Mouse (Mus musculus) erythroid progenitor cell, adult 5-6 weeks (primary cell): ENCODE measurements at regions not wholly inside any gene's neighbourhood (a gene's known extent, or its start where the extent isn't known, plus 50 kb on each side); places are given as distances from the start of the nearest gene placed in this dataset.

Source experiments
- ATAC-seq: replicated peaks from 2 replicates; pipeline ENCODE4 v1.8.0; 2016; ENCODE audit warnings: moderate number of reproducible peaks, mild to moderate bottlenecking, moderate TSS enrichment, inconsistent platforms; ENCODE audit not compliant: poor library complexity, low FRiP score, severe bottlenecking

GRCm38 (mm10) chr2:46366135-46366485, 1248.9 kb upstream of the Zeb2 start:
- no peak for ATAC-seq

GRCm38 (mm10) chr2:46365428-46366134, 1248.4 kb upstream of the Zeb2 start:
- no peak for ATAC-seq

- ATAC-seq: no peak
Observed at GRCm38 (mm10) chr2:46360049-46360712, 1243.0 kb upstream of the Zeb2 start.

- no peak for ATAC-seq
Observed at GRCm38 (mm10) chr2:46358225-46358624, 1241.0 kb upstream of the Zeb2 start.

GRCm38 (mm10) chr2:46356651-46357050, 1239.5 kb upstream of the Zeb2 start:
- no peak for ATAC-seq

GRCm38 (mm10) chr2:46340694-46341093, 1223.5 kb upstream of the Zeb2 start:
- no peak for ATAC-seq

DNA sequence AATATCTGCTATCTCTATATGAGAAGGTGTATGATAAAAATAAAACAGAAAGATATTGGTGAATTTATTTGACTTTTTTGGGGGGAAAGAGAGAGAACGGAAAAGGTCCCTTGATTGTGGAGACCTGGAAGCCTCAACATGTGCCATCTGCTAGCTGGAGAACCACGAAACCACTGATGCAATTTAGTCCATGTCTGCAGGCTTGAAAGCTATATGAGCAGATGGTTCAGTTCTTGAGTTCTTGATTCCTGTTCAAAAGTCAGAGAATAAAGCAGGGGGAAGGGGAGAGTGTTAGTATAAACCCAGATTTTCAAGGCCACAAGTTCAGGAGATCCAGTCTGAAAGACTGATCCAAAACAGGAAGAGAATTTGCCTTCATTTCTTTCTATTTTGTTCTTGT, 1199.5 kb upstream of the Zeb2 start:
- ATAC-seq: no peak

DNA sequence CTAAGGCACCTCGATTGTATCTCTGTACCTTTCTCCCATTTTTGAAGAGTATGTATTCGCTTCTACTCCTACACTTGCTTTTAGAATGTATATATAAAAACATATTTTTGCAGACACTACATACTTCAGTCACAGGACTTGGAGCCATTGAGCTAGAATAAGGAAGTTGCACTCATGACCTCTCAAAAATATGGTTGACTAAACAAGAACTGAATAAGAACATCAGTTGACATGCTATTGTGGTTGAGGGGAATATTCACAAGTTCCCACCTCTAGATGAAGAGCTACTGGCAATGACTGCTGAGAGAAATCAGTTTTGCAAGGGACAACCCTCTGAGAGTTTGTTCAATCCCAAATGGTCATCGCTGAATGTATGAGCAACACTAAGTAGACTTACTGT, 1198.0 kb upstream of the Zeb2 start:
- ATAC-seq: no peak

- no peak for ATAC-seq
Observed at GRCm38 (mm10) chr2:46307582-46308153, 1190.5 kb upstream of the Zeb2 start.

GRCm38 (mm10) chr2:46302627-46303026, 1185.4 kb upstream of the Zeb2 start:
- no peak for ATAC-seq

DNA sequence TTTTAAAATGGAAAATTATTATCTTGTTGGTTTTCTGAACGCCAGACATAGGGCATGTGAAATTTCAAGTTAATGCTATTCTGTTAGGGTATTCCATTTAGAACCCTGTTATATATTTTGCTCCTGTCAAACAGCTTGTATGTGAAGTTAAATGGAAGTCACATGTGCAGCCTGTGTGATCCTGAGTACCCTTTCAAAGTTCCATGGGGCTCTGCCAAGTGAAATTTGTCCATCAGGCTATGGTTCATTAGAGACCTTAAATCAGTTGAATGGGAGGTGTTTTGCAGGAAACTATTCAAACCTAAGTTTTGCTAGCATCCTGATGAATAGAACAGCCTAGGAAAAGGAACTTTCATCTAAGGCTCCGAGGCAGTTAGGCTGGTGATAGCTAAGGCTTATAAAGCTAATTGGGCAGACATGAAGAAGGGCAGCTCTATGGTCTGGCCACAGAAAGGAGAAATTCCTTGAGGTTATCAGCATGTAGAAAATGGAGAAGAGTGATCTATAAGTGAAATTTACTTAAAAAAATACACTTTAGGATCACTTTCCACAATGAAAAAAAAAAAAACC, 1180.2 kb upstream of the Zeb2 start:
- no peak for ATAC-seq

DNA sequence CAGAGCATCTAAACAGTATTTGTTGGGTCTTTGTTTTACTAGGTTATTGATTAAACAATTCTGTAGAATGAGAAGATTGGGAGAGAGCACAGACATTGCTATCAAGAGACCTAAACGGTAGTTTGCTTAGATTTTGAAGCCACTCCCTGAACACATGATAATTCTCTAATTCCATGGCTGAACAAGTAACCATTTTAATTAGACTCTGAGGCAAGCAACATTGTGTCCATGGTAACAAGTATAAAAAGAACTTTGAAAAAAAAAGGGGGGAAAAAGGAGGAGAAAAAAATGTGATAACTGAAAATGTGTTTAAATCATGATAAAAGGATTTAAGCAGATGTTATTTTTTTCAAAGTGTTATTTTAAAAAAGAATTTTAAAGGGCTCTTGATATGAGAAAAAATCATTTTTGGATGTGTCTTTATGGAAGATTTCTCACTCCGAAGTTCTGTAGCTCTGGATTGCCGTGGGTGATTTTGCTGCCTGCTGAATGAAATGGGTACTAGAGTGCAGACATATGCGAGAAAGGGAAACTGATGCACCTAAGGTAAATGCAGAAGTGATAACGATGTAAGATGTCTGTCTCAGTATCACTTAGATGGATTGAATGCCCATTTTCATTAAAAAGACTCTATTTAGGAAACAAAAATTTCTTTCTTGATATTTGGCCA, 1166.9 kb upstream of the Zeb2 start:
- no peak for ATAC-seq

- ATAC-seq: no peak
Observed at GRCm38 (mm10) chr2:46280822-46281221, 1163.6 kb upstream of the Zeb2 start.

GRCm38 (mm10) chr2:46261618-46262017, 1144.4 kb upstream of the Zeb2 start:
- ATAC-seq: no peak

GRCm38 (mm10) chr2:46251562-46251961, 1134.4 kb upstream of the Zeb2 start:
- no peak for ATAC-seq

GRCm38 (mm10) chr2:46245717-46246116, 1128.5 kb upstream of the Zeb2 start:
- no peak for ATAC-seq

DNA sequence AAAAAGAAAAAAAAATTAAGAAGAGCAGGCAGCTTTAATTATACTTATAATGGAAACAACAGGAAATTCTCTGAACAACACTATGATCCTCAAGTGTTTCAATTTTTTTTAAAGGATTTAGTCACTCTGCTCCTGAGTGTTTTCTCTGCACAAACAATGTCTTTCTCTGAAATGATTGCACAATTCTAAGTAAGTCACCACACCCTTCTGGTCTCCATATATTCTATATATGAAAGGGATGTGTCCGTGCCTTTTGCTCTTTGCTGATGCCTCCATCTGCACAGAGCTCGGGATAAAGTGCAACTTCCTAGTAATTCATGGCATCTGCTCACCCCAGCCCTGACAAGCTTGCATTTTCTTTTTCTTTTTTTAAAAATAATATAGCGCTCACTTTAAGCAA, 1127.5 kb upstream of the Zeb2 start:
- ATAC-seq: no peak

- ATAC-seq: no peak
Observed at GRCm38 (mm10) chr2:46242806-46243205, 1125.6 kb upstream of the Zeb2 start.

DNA sequence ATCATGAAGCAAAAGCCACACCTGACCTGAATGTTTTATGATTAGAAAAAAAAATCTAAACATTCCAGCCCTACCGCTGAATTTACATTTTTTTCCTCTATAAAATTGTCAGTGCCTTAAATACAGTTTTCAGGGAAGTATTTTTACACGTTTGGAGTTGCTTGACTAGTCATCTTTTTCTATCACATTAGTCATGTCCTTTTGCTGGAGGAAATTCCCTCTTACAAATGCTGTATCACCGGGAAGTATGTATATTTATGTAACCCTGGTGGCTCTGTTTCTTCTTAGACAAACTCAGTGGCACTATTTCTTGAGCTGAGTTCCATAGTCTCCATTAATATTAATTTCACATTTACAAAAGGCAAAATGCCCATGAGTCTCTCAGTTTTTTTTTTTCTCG, 1122.7 kb upstream of the Zeb2 start:
- no peak for ATAC-seq

GRCm38 (mm10) chr2:46230791-46231450, 1113.7 kb upstream of the Zeb2 start:
- no peak for ATAC-seq
